Mouse (Mus musculus): ENCODE data around the gene A930002H24Rik.

The A930002H24Rik gene

DNA sequence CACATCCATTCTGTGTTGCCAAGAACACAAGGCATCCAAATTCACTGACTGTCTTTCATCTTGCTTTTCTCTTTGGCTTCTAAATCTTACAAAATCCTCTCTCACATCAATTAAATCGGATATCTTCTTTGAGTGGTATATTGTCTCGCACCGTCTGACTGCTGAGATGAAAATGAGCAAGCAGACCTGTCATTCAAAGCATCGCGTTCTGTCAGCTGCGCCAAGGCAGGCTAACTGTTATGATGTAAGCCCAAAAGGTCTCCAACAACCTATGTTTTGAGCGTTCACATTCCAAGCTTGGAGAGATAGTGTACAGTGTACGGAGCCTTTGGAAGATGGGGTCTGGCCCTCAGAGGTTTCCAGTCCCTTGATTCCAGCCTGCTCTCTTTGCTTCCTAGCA lies 26.9 kb downstream of the A930002H24Rik start:
- no peak for DNase-seq (ENCODE audit: extremely low spot score, low read depth, low spot score)

DNA sequence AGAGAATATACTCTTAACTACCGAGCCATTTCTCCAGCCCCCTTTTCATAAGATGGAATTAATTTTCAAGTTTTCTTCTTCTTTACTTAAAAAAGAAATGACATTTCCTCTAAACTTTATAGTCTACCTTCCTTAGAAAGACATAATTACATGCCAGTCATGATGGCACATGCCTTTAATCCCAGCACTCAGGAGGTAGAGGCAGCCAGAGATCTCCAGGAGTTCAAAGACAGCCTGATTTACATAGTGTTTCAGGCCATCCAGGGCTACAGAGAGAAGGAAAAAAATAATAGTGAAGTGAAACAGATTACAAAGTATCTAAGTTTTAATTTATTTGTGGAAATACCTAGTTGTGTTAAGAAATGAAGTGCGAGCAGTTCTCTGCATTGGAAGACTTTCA lies 27.4 kb downstream of the A930002H24Rik start:
- no peak for DNase-seq (ENCODE audit: extremely low spot score, low read depth, low spot score)

DNA sequence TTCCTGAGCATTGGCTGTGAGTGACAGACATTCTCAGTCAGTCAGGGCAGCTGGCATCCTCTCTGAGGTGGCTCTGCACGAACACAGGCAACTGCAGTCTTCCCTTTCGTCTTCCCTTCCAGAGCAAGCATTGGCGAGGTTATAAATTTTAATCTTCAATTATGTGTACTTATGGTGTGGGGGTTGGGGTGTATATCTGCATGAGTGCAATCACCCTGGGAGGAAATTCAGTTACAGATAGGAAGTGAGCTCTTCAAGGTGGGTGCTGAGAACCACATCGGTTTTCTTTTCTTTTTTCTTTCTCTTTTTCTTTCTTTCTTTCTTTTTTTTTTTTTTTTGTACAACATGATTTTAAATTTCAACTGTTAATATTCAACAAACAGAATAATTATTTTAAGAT lies 32.0 kb downstream of the A930002H24Rik start:
- DNase-seq (ENCODE audit: extremely low spot score, low read depth, low spot score): no peak

- no peak for DNase-seq (ENCODE audit: extremely low spot score, low read depth, low spot score)
Observed at GRCm38 (mm10) chr17:63828561-63829332, 34.8 kb downstream of the A930002H24Rik start.

- DNase-seq (ENCODE audit: extremely low spot score, low read depth, low spot score): no peak
Observed at GRCm38 (mm10) chr17:63826767-63827166, 36.8 kb downstream of the A930002H24Rik start.

DNA sequence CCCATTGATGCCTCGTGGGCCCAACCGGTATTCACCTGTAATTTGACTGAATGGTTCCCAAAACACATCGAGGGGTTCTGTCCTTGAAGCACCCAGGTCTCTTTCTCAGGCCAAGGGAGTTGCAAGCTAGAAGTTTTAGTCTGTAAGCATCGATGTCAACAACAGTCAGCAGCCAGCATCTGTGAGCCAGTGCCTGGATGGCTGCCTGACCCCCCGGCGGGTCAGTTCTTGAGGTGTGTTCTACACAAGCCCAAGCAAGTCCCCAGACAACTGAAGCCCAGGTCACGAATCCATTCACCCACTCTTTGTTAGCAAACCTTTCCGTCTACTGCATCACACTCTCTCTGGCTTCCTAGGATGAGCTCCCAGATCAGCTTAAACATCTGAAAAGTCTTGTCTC lies 37.4 kb downstream of the A930002H24Rik start:
- no peak for DNase-seq (ENCODE audit: extremely low spot score, low read depth, low spot score)

- DNase-seq (ENCODE audit: extremely low spot score, low read depth, low spot score): no peak
Observed at GRCm38 (mm10) chr17:63824141-63824540, 39.5 kb downstream of the A930002H24Rik start.

DNA sequence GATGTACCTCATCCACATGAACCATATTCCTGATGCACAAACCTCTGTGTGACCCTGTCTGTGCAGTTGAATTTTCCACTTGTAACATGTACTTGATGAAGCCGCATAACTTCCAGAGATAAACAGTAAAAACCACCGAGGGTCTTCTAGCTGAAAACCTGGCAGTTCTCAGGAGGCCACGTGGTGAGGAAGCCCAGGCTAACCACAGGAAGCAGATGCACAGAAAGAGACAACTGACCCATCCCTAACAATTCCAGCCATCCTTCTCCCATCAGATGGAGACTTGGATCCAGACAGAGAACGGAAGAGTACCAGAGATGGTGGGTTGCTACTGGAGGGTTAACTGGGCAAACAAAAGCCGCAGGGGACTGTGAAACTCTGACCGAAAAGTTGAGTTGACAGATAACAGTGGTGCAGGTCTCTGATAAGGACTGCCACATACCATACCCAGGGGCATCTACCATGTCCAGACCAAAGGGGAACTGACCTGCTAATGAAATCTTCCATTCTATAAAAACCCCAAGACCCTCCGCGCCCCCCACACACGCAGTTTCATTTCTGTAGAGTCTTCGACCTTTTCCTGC lies 45.1 kb downstream of the A930002H24Rik start:
- no peak for DNase-seq (ENCODE audit: extremely low spot score, low read depth, low spot score)

- no peak for DNase-seq (ENCODE audit: extremely low spot score, low read depth, low spot score)
Observed at GRCm38 (mm10) chr17:63813552-63813951, 50.0 kb downstream of the A930002H24Rik start.

Measured in hindlimb bud, embryonic 11.5 days (tissue).